Mouse (Mus musculus) spleen, adult 2 months (tissue): ENCODE measurements around the gene Maml3.

Experiments
- CTCF ChIP-seq: fragments of 200-500 bp; IDR thresholded peaks from 2 replicates; pipeline ENCODE4 v1.5.1; 2011; ENCODE audit warnings: mild to moderate bottlenecking, inconsistent platforms; ENCODE audit not compliant: insufficient read depth, insufficient read length, insufficient replicate concordance; ENCODE audit errors: extremely low read depth
- POLR2A ChIP-seq: fragments of 200-500 bp; IDR thresholded peaks from 2 replicates; pipeline ENCODE4 v1.6.1; 2011; ENCODE audit warnings: low read depth, low read length, inconsistent platforms

- no peak for TF ChIP-seq CTCF
- TF ChIP-seq POLR2A, result no peak
Observed at GRCm38 (mm10) chr3:51943642-51944041, 161.2 kb downstream of the Maml3 start.
